Mouse (Mus musculus) olfactory bulb, adult 2 months (tissue): ENCODE results near the gene Six5.

Experiments used
- CTCF ChIP-seq: fragments of 200-500 bp; IDR thresholded peaks from 2 replicates; pipeline ENCODE4 v1.5.1; 2012; ENCODE audit warnings: low read depth, mild to moderate bottlenecking, low read length, moderate library complexity; ENCODE audit not compliant: insufficient read depth
- POLR2A ChIP-seq: fragments of 200-500 bp; IDR thresholded peaks from 2 replicates; pipeline ENCODE4 v1.6.1; 2012; ENCODE audit warnings: mild to moderate bottlenecking, low read depth, low read length, moderate library complexity; ENCODE audit not compliant: insufficient read depth

GRCm38 (mm10) chr7:19091913-19092312 lies 2.5 kb upstream of the Six5 start:
- TF ChIP-seq CTCF: no peak
- TF ChIP-seq POLR2A: no peak
